Mouse (Mus musculus) lung, embryonic 16.5 days (tissue): Measurements from ENCODE around the gene Oaz1. TPM values are rescaled to one million over a fixed set of nuclear protein-coding genes. Genes with fewer than 3 reads are reported as not detected.

Source experiments
- ATAC-seq: fragments of 200-750 bp; cut with Nextera tagmentation; 2 replicates; pipeline ENCODE4 v1.8.0; 2017; ENCODE audit warnings: low read depth, mild to moderate bottlenecking, moderate library complexity
- H3K27ac ChIP-seq: fragments of 300-500 bp; sonication (generic); 2 replicates; pipeline ENCODE4 v1.5.1; 2014; ENCODE audit warnings: mild to moderate bottlenecking, control low read depth, low read length
- H3K27me3 ChIP-seq: fragments of 300-500 bp; sonication (generic); 2 replicates; pipeline ENCODE4 v1.6.1; 2014; ENCODE audit warnings: low read depth, low read length, mixed read lengths; ENCODE audit not compliant: control insufficient read depth, insufficient read depth
- H3K36me3 ChIP-seq: fragments of 300-500 bp; sonication (generic); 2 replicates; pipeline ENCODE4 v1.6.1; 2014; ENCODE audit warnings: low read length; ENCODE audit not compliant: control insufficient read depth, insufficient read depth
- H3K4me1 ChIP-seq: fragments of 300-500 bp; sonication (generic); replicated peaks from 2 replicates; pipeline ENCODE4 v1.6.1; 2014; ENCODE audit warnings: low read length, mixed read lengths; ENCODE audit not compliant: control insufficient read depth, insufficient read depth
- H3K4me2 ChIP-seq: fragments of 300-500 bp; sonication (generic); 2 replicates; pipeline ENCODE4 v1.6.1; 2014; ENCODE audit warnings: low read depth, low read length, control low read depth
- H3K4me3 ChIP-seq: fragments of 300-500 bp; sonication (generic); 2 replicates; pipeline ENCODE4 v1.5.1; 2014; ENCODE audit warnings: mild to moderate bottlenecking, low read length, control low read depth
- H3K9ac ChIP-seq: fragments of 300-500 bp; sonication (generic); 2 replicates; pipeline ENCODE4 v1.6.1; 2014; ENCODE audit warnings: low read length, control low read depth
- H3K9me3 ChIP-seq: fragments of 300-500 bp; sonication (generic); 2 replicates; pipeline ENCODE4 v1.6.1; 2016; ENCODE audit warnings: low read length; ENCODE audit not compliant: control insufficient read depth
- WGBS: fragments of 180-500 bp; shearing (Covaris S2); extraction: QIAGEN DNeasy Blood & Tissue Kit; methylation state at CpG from one replicate; pipeline ENCODE4 v1.1.7; 2014; 5-methylcytosine and 5-hydroxymethylcytosine counted together
- polyA plus RNA-seq: library from polyadenylated mRNA; unstranded; fragments of >200 nt; fragmentation: Nextera tagmentation; extraction: Ambion mirVana; gene quantifications from 2 replicates; pipeline ENCODE4 v1.2.1, GENCODE M21; 2015

Gene Oaz1
- polyA plus RNA-seq, 1 experiment from 2014 or later: 1,799 TPM

DNA sequence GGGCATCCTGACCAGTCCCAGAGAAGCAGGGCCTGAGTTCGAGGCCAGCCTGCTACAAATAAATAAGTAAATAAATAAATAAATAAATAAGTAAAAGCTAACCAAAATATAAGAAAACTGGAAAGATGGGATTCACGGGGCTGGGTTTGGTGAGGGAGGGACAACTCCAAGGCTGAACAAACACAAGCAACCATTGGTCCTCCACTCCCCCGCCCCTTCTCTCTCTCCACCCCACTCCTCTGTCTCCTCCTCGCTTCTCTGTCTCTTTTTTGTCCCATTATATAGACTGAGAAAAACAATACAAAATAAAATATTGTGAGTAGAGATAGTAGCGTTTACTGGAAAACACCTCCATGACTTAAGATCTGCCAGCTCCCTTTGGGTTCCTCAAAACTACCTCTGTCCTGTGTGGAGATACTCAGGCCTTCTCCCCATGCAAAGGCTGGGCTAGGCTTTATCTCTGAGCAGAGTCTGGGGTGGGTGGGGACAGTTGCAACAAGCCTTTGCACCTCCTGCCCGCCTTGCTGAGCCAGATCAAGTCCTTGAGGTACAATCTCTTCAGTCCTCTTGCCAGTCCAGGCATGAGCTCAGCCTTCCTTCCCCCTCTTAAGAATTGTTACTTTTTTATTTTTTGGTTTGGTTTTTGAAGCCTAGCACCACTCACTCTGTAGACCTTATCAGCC, 7.7 kb upstream of the Oaz1 start:
- Histone ChIP-seq H3K9ac (no peak overlapping the region), H3K27ac (no peak overlapping the region), H3K4me1 (no peaks in the 10 kb centered on the region), H3K36me3 (no peaks in the 10 kb centered on the region), H3K4me2 (no peak overlapping the region), H3K4me3 (no peak overlapping the region), H3K27me3 (no peaks in the 10 kb centered on the region), H3K9me3 (no peaks in the 10 kb centered on the region)
- WGBS: 42% methylated on average over 6 of the region's 6 CpGs
- no peak for ATAC-seq

DNA sequence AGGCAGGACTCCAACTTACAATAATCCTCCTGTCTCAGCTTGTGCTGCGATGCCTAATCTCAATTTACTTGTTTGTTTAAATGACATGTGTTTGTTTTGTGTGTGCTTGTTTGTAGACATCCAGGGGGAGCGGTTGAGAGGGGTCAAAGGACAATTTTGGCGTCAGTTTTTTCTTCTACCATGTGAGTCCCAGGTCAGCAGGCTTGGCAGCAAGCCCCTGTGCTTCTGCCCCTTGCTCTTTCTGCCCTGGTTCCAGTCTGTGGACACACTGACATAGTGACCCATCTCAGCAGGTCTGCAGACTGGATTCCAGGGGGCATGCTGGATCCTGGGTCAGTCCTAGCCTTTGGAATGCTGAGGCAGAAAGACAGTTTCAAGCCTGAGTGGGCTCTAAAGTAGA, 7.0 kb upstream of the Oaz1 start:
- no peak for ATAC-seq
- H3K4me2 ChIP-seq: no peak overlapping the region
- H3K9me3 ChIP-seq: no peaks in the 10 kb centered on the region
- no peak overlapping the region for H3K27ac ChIP-seq
- no peaks in the 10 kb centered on the region for H3K27me3 ChIP-seq
- 16% methylated on average over 3 of the region's 3 CpGs for WGBS
- H3K4me1 ChIP-seq: no peaks in the 10 kb centered on the region
- no peaks in the 10 kb centered on the region for H3K36me3 ChIP-seq
- H3K9ac ChIP-seq: no peak overlapping the region
- H3K4me3 ChIP-seq: no peak overlapping the region

DNA sequence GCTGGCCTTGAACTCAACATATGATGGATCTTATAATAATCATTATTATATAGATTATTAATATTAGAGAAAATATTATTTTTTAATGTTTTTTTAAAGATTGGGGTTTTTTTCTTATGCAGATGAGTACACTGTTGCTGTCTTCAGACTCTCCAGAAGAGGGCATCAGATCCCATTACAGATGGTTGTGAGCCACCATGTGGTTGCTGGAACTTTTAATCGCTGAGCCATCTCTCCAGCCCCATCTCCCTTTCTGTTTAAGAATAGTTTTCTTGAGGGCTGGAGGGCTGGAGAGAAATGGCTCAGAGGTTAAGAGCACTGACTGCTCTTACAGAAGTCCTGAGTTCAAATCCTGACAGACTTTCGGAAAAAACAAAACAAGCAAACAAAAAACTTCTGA, 4.5 kb upstream of the Oaz1 start:
- Histone ChIP-seq H3K9me3 (no peaks in the 10 kb centered on the region), H3K36me3 (no peaks in the 10 kb centered on the region), H3K4me1 (no peaks in the 10 kb centered on the region), H3K27me3 (no peaks in the 10 kb centered on the region), H3K9ac (no peak overlapping the region), H3K27ac (no peak overlapping the region), H3K4me3 (no peak overlapping the region), H3K4me2 (no peak overlapping the region)
- no peak for ATAC-seq
- 38% methylated on average over 2 of the region's 2 CpGs for WGBS

DNA sequence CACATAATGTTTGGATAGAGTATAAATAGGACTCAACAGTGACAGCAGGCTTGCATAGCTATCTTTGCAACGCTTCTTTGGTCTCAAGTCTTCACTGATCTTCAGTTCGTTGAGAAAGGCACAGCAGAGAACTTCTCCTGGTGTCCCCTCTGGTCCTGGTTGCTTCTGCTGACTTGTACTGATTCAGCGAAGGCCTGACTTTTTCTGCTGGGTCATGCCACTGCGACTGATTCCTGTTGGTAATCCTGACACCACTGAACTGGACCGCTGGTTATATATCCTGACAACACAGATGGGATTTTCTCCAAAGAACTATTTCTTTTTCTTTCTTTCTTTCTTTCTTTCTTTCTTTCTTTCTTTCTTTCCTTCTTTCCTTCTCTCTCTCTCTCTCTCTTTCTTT, 3.9 kb upstream of the Oaz1 start:
- H3K9ac ChIP-seq: no peak overlapping the region
- ATAC-seq: no peak
- H3K27ac ChIP-seq: no peak overlapping the region
- H3K9me3 ChIP-seq: no peaks in the 10 kb centered on the region
- peaks cover 2% of the 10 kb centered on the region; the same call in 1 of the 2 replicates for H3K4me1 ChIP-seq
- no peak overlapping the region for H3K4me3 ChIP-seq
- H3K36me3 ChIP-seq: no peaks in the 10 kb centered on the region
- no peaks in the 10 kb centered on the region for H3K27me3 ChIP-seq
- no peak overlapping the region for H3K4me2 ChIP-seq
- 89% methylated on average over 5 of the region's 5 CpGs for WGBS

DNA sequence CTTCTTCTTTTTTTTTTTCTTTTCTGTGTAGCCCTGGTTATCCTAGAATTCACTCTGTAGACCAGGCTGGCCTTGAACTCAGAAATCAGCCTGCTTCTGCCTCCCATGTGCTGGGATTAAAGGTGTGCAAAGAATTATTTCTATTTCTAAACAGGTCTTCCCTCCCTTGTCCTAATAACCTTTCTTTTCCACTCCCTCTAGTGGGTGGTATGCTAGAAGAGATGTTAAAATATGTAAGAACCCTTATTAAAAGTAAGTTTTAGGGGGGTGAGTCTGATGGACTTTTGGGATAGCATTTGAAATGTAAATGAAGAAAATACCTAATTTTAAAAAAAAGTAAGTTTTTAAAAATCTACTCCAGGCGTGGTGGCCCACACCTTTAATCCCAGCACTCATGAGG, 3.1 kb upstream of the Oaz1 start:
- Histone ChIP-seq H3K36me3 (no peaks in the 10 kb centered on the region), H3K9me3 (no peaks in the 10 kb centered on the region), H3K4me3 (no peak overlapping the region), H3K27me3 (no peaks in the 10 kb centered on the region), H3K4me2 (no peak overlapping the region), H3K9ac (no peak overlapping the region), H3K27ac (no peak overlapping the region), H3K4me1 (peaks cover 6% of the 10 kb centered on the region; the same call in 1 of the 2 replicates)
- 79% methylated on average over 1 of the region's 1 CpGs for WGBS
- no peak for ATAC-seq

DNA sequence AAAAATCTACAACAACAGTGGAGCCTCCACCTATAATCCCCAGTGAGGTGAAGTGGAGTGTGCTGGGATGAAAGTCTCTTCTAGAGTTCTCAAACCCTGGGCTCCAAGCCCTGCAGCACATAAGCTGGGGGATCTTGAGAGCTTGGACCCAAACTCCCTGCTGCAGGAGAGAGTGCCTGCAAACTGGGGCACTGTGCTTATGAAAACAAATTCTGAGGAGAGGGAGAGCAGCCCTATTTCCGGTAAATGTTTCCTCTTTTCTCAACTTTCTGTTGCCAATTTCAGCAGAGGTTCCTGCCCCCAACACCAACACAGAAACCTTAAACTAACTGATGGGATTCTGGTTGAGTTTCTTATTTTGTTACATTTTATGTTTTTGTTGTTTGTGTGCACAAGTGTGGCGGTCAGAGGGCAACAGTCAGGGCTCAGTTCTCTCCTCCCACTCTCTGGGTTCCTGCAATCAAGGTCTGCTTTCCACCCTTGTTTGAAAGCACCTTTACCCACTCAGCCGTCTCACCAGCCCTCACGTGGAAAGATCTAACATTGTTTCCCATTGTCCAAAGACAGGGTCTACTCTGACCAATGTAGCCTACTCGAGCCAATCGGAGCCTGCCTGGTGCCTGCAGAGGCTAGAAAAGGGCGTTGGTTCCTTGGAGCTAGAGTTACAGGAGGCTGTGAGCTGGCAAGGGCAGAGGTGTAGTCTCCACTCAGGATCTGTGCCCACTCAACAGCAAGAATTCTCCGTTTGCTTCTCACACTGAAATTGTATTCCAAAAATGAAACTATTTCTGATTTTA, 2.4 kb upstream of the Oaz1 start:
- Histone ChIP-seq H3K4me3 (no peak overlapping the region), H3K4me1 (peaks cover 6% of the 10 kb centered on the region; the same call in 1 of the 2 replicates), H3K27me3 (no peaks in the 10 kb centered on the region), H3K27ac (no peak overlapping the region), H3K4me2 (no peak overlapping the region), H3K9me3 (no peaks in the 10 kb centered on the region), H3K36me3 (no peaks in the 10 kb centered on the region; the same call in 1 of the 2 replicates), H3K9ac (no peak overlapping the region)
- 58% methylated on average over 8 of the region's 8 CpGs for WGBS
- ATAC-seq: no peak

DNA sequence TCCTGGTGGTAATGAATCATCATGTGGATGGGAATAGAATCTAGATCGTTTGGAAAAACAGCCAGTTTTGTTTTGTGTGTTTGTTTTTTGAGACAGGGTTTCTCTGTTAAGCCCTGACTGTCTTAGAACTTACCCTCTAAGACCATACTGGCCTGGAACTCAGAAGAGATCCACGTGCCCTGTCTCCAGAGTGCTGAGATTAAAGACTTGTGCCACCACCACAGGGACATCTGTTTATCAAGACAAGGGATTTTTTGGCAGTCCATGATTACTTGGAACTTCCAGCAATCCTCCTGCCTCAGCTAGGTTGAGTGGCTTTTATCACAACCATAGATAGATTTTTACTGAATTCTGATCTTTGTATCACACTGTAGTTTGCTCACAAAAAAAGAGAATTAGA, 1.6 kb upstream of the Oaz1 start:
- no peak overlapping the region for H3K4me3 ChIP-seq
- H3K27me3 ChIP-seq: no peaks in the 10 kb centered on the region
- H3K27ac ChIP-seq: no peak overlapping the region
- H3K36me3 ChIP-seq: peaks cover 7% of the 10 kb centered on the region
- no peaks in the 10 kb centered on the region for H3K9me3 ChIP-seq
- WGBS: 61% methylated on average over 2 of the region's 2 CpGs
- peaks cover 9% of the 10 kb centered on the region for H3K4me1 ChIP-seq
- ATAC-seq: no peak
- H3K4me2 ChIP-seq: no peak overlapping the region
- H3K9ac ChIP-seq: no peak overlapping the region

DNA sequence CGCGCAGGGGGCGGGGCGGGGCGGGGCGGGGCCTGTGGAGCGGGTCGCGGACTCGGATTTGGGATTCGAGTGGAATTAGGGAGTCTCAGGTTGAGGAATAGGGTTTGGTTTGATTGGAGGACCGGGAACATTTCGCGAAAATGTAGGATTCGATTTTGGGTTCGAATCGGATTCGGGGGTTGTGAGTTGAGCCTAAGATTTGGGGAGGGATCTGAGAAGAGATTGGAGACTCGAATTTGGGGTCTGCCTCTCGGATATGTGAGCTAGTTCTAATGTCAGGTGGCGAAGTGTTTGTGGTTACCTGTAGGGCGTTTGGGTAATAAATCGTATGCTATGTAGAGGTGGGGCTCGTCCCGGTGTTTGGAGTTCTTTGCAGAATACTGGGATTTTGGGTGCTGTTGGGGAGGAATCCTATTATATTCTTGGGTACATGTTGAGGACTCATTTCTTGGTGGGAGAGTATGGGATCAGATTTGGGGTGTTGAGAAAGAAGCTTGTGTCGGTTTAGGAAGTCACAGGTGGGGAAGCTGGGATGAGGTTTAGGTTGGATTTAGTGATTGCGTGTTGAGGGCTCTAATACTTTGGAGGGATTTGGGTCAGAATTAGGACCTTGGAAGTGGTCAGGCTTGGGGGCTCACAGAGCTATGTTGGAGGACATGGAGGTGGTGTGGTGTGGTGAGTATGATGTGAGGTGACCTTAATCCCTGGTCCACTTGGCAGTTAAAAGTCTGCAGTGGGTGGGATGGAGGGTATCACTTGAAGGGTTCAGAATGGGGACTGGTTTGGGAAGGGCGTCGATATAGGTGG, 810 bp downstream of the Oaz1 start:
- ATAC-seq: no peak
- peaks cover 7% of the 10 kb centered on the region for H3K36me3 ChIP-seq
- H3K4me1 ChIP-seq: peaks cover 17% of the 10 kb centered on the region
- WGBS: 5% methylated on average over 29 of the region's 29 CpGs
- peak overlapping the region; percentile 96 for H3K4me2 ChIP-seq
- no peaks in the 10 kb centered on the region for H3K9me3 ChIP-seq
- peak overlapping the region; percentile 91 for H3K9ac ChIP-seq
- peak overlapping the region; percentile 89 for H3K27ac ChIP-seq
- H3K27me3 ChIP-seq: no peaks in the 10 kb centered on the region
- peak overlapping the region; percentile 73 for H3K4me3 ChIP-seq

DNA sequence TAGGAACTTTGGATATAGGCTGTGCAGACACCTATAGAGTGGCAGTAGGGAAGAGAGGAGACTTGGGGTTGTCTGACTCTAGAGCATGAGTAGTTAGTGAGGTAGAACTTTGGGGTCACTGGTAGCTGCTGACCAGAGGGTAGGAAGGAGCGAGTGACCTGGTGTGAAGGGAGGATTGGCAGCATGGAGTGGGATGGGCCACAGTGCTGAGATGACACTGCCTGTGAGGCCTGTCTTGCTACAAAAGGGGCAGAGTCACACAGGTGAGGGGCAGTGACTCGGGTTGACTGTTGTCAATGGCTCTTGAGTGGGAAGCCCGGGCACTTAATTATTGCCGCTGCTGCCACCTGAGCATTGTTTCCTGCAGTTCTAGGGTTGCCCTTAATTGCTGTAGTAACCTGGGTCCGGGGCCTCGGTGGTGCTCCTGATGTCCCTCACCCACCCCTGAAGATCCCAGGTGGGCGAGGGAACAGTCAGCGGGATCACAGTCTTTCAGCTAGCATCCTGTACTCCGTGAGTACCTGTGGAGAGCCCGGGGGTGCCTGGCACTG, 1.5 kb downstream of the Oaz1 start:
- peaks cover 17% of the 10 kb centered on the region for H3K4me1 ChIP-seq
- H3K4me2 ChIP-seq: peak overlapping the region; percentile 96
- peaks cover 7% of the 10 kb centered on the region for H3K36me3 ChIP-seq
- peak overlapping the region; percentile 73 for H3K4me3 ChIP-seq
- H3K9ac ChIP-seq: peak overlapping the region; percentile 91
- ATAC-seq: no peak
- no peak overlapping the region for H3K27ac ChIP-seq
- H3K27me3 ChIP-seq: no peaks in the 10 kb centered on the region
- 61% methylated on average over 10 of the region's 10 CpGs for WGBS
- no peaks in the 10 kb centered on the region for H3K9me3 ChIP-seq
